ENCODE assay signal across 9 mouse cellular contexts in genomic region chr2:113363707-113364620, GRCm38 (mm10). TPM values are rescaled to one million over a fixed set of nuclear protein-coding genes. Genes with fewer than 3 reads are reported as not detected.
DNase-seq lines count a peak whose midpoint lies in the region; ATAC-seq and TF ChIP-seq lines count a peak whose summit lies in the region.
"Had no signal": no experiment of that assay in that cellular context is flagged by ENCODE, and none has a peak within 500 bp of the region (broad histone marks: within the 10 kb centered on the region; RNA-seq: fewer than 3 reads in every experiment).

No protein-coding gene starts in this region.

- H3K27ac ChIP-seq in lung, embryonic 15.5 days = no peak overlapping the region
- no peak overlapping the region for H3K27ac ChIP-seq in lung, postnatal 0 days (ENCODE audit: low read length)
- H3K27ac ChIP-seq in hindbrain, embryonic 13.5 days = peak overlapping the region; percentile 52; the same call in 1 of the 2 replicates
- H3K27ac ChIP-seq: liver, embryonic 14.5 days had no signal

- no peak for TF ChIP-seq POLR2A in lung, adult 2 months (IDR thresholded peaks at IDR 0.05; ENCODE audit: borderline replicate concordance, extremely low read depth, low read depth, low read length)

- H3K4me3 ChIP-seq in lung, embryonic 15.5 days = no peak overlapping the region
- H3K4me3 ChIP-seq in lung, postnatal 0 days (ENCODE audit: low read depth, low read length) = no peak overlapping the region
- no peak overlapping the region for H3K4me3 ChIP-seq in hindbrain, embryonic 13.5 days
- H3K4me3 ChIP-seq in lung, adult 2 months (replicated peaks; ENCODE audit: extremely low read depth, low read depth, low read length) = no peak overlapping the region

- TF ChIP-seq CTCF in lung, postnatal 0 days (IDR thresholded peaks at IDR 0.05) = no peak
- TF ChIP-seq CTCF in lung, adult 2 months (IDR thresholded peaks at IDR 0.05; ENCODE audit: insufficient read depth, low read length) = no peak

- peak; percentile 46 for ATAC-seq in cerebellum, adult (ENCODE audit: insufficient number of reproducible peaks, low FRiP score, low TSS enrichment)
- peak; percentile 61; the same call in 1 of the 2 replicates for ATAC-seq in lung, embryonic 15.5 days (ENCODE audit: borderline replicate concordance, extremely low read depth, low FRiP score, low TSS enrichment)
- no peak for ATAC-seq in lung, postnatal 0 days
- ATAC-seq in hindbrain, embryonic 13.5 days (ENCODE audit: low FRiP score) = peak; percentile 67; the same call in 1 of the 2 replicates

- no peaks in the 10 kb centered on the region for H3K4me1 ChIP-seq in lung, embryonic 15.5 days
- H3K4me1 ChIP-seq in lung, postnatal 0 days (ENCODE audit: insufficient read depth, low read depth, low read length) = no peaks in the 10 kb centered on the region
- peaks cover 11% of the 10 kb centered on the region for H3K4me1 ChIP-seq in hindbrain, embryonic 13.5 days (replicated peaks)
- no peaks in the 10 kb centered on the region for H3K4me1 ChIP-seq in lung, adult 2 months (ENCODE audit: control insufficient read depth, insufficient read depth, low read length)

- H3K9ac ChIP-seq in lung, embryonic 15.5 days = no peak overlapping the region
- no peak overlapping the region for H3K9ac ChIP-seq in lung, postnatal 0 days (replicated peaks; ENCODE audit: low read depth)
- peak overlapping the region; percentile 1 for H3K9ac ChIP-seq in hindbrain, embryonic 13.5 days
- H3K9ac ChIP-seq: liver, embryonic 14.5 days had no signal

- TF ChIP-seq EP300 in lung, postnatal 0 days (IDR thresholded peaks at IDR 0.05) = no peak

- no peak for DNase-seq in cerebellum, postnatal 10 days
- DNase-seq in lung, postnatal 0 days (ENCODE audit: low spot score) = no peak
- peak; percentile 70 for DNase-seq in retina, postnatal 1 day
- DNase-seq in MN1 (ENCODE audit: low spot score) = no peak
- DNase-seq in lung, adult 2 months = no peak

- H3K36me3 ChIP-seq in lung, embryonic 15.5 days = no peaks in the 10 kb centered on the region
- H3K36me3 ChIP-seq in lung, postnatal 0 days (ENCODE audit: insufficient read depth, low read length) = no peaks in the 10 kb centered on the region
- no peaks in the 10 kb centered on the region for H3K36me3 ChIP-seq in hindbrain, embryonic 13.5 days

- peak overlapping the region; percentile 17; the same call in 1 of the 2 replicates for H3K4me2 ChIP-seq in lung, embryonic 15.5 days
- no peak overlapping the region for H3K4me2 ChIP-seq in lung, postnatal 0 days (replicated peaks; ENCODE audit: low read depth, low read length)
- 0 out of 2 replicates have a peak overlapping the region, but pooled peaks have one; percentile 2 for H3K4me2 ChIP-seq in hindbrain, embryonic 13.5 days

- H3K27me3 ChIP-seq in lung, embryonic 15.5 days = no peaks in the 10 kb centered on the region
- H3K27me3 ChIP-seq in lung, postnatal 0 days (replicated peaks; ENCODE audit: insufficient read depth, low read length) = no peaks in the 10 kb centered on the region
- no peaks in the 10 kb centered on the region for H3K27me3 ChIP-seq in hindbrain, embryonic 13.5 days

- no peaks in the 10 kb centered on the region for H3K9me3 ChIP-seq in lung, embryonic 15.5 days
- H3K9me3 ChIP-seq in lung, postnatal 0 days (ENCODE audit: low read length) = no peaks in the 10 kb centered on the region; the same call in 1 of the 2 replicates
- no peaks in the 10 kb centered on the region for H3K9me3 ChIP-seq in hindbrain, embryonic 13.5 days

- 38% methylated on average over 16 of the region's 16 CpGs for WGBS in lung, embryonic 15.5 days
- WGBS in lung, postnatal 0 days = 43% methylated on average over 16 of the region's 16 CpGs
- WGBS in hindbrain, embryonic 13.5 days = 53% methylated on average over 16 of the region's 16 CpGs
- 43% methylated on average over 16 of the region's 16 CpGs for WGBS in lung, adult 2 months

RNA-seq across cellular contexts. Expression of gene Fmn1, which starts 36.4 kb away (rescaled TPM):
- 2.0 and 2.6 TPM in 2 replicates for polyA plus RNA-seq in lung, embryonic 15.5 days (2015; fragmentation: Nextera tagmentation; extraction: Ambion mirVana)
- 1.0 and 1.2 TPM in 2 replicates for polyA plus RNA-seq in lung, postnatal 0 days (2015; fragmentation: Nextera tagmentation; extraction: Ambion mirVana)
- 0.73 and 0.96 TPM in 2 replicates for polyA plus RNA-seq in hindbrain, embryonic 13.5 days (2015; fragmentation: Nextera tagmentation; extraction: Ambion mirVana)
- polyA plus RNA-seq in lung, adult 2 months (2012; rRNA removed) = 1.00 and 1.3 TPM in 2 replicates
